Mouse (Mus musculus) megakaryocyte, embryonic 14.5 days (primary cell): ENCODE results near the gene Tmod2. TPM values are rescaled to one million over a fixed set of nuclear protein-coding genes. Genes with fewer than 3 reads are reported as not detected.

ENCODE experiments used
- H3K27me3 ChIP-seq: replicated peaks from 2 replicates; pipeline ENCODE3; 2012; ENCODE audit warnings: inconsistent platforms
- H3K36me3 ChIP-seq: replicated peaks from 2 replicates; pipeline ENCODE3; 2012; ENCODE audit warnings: low read length, inconsistent platforms, mixed read lengths
- H3K4me1 ChIP-seq: 2 replicates; pipeline ENCODE4 v1.6.1; 2012; ENCODE audit warnings: inconsistent platforms
- H3K4me3 ChIP-seq: replicated peaks from 2 replicates; pipeline ENCODE3; 2012; ENCODE audit warnings: moderate library complexity, mild to moderate bottlenecking, inconsistent platforms
- H3K9me3 ChIP-seq: 2 replicates; pipeline ENCODE4 v1.6.1; 2012; ENCODE audit warnings: inconsistent platforms
- FLI1 ChIP-seq: IDR thresholded peaks from 2 replicates; pipeline ENCODE4 v1.6.1; 2012; ENCODE audit warnings: low read length, inconsistent platforms, mixed read lengths
- GATA1 ChIP-seq: IDR thresholded peaks from 3 replicates; pipeline ENCODE4 v1.6.1; 2012; ENCODE audit warnings: mixed read lengths, low read length, inconsistent platforms, borderline replicate concordance
- polyA plus RNA-seq: library from polyadenylated mRNA; stranded (reverse); fragments of >175 nt; gene quantifications from 2 replicates; pipeline ENCODE4 v1.2.3, GENCODE M21; 2012; ENCODE audit warnings: low replicate concordance; ENCODE audit not compliant: insufficient read depth

Gene Tmod2
- polyA plus RNA-seq, 1 experiment: not detected

DNA sequence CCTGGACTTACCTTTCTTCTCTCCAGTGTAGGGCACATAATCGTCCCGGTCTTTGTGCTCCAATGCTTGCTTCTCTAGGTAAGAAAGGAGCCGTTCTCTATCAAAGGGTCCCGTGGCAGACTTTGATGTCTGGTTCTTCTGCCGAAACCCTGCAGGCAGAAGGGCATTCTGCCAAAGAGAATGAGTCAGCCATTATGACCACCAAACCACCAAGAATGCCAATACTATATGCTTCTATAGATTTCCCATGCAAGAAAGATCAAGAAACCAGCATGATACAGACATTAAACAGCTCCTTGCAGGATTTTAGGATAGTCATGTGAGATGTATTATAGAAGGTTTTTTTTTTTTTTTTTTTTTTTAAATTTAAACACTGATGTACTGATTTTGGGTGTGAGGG, 81.8 kb downstream of the Tmod2 start:
- Histone ChIP-seq H3K9me3 (no peaks in the 10 kb centered on the region), H3K36me3 (peaks cover 83% of the 10 kb centered on the region), H3K27me3 (no peaks in the 10 kb centered on the region), H3K4me3 (no peak overlapping the region), H3K4me1 (peaks cover 46% of the 10 kb centered on the region)
- TF ChIP-seq FLI1 (no peak), GATA1 (no peak)

DNA sequence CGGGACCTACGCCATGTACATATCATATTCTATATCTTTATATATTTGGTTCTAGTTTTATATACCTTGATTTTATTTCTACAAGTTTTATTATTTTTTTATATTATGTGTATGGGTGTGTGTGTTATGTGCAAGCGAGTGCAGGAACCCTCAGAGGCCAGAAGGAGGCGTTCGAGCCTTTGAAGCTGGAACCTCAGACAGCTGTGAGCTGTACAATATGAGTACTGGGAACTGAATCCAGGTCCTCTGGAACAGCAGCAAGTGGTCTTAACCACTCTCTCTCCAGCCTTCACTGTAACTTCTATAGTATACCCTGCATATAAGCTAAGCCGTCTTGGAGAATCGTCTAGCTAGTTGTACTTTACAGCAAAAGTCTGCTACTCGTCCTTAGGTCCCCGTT, 83.0 kb downstream of the Tmod2 start:
- Histone ChIP-seq H3K9me3 (no peaks in the 10 kb centered on the region), H3K4me1 (peaks cover 41% of the 10 kb centered on the region), H3K36me3 (peaks cover 84% of the 10 kb centered on the region), H3K4me3 (no peak overlapping the region), H3K27me3 (no peaks in the 10 kb centered on the region)
- TF ChIP-seq FLI1 (no peak), GATA1 (no peak)

DNA sequence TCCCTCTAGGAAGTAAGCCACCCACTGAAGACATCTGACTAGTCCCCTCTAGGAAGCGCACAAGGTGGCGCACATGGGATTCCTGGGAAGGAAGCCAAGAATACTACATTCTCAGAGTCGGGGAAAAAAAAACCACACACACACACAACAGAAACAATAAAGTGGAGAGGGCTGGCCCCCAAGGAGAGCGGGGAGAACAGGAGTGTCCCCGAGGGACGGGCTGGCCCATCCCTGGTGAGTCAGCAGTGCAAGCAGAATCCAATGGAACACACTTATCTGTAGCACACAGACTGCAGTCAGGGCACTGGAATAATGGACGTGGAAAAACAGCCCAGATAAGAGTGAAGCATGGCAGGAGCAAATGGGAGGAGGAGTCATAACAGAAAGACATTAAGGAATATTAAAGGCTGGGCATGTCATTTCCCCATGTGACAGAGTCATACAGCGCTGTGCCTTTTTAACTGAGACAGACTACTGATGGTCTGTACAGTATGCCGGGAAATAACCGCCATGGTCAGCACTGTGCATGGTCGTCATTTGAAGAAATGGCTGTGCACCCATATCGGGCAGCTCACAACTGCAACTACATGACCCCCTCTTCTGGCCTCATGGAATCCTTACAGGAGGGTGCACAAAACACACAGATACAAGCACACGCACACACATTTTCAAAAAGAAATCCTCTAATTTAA, 83.6 kb downstream of the Tmod2 start:
- peaks cover 84% of the 10 kb centered on the region for H3K36me3 ChIP-seq
- H3K27me3 ChIP-seq: no peaks in the 10 kb centered on the region
- peaks cover 43% of the 10 kb centered on the region for H3K4me1 ChIP-seq
- TF ChIP-seq GATA1 (peak; percentile 74; the same call in 1 of the 3 replicates), FLI1 (no peak)
- peak overlapping the region; percentile 80 for H3K4me3 ChIP-seq
- H3K9me3 ChIP-seq: no peaks in the 10 kb centered on the region

DNA sequence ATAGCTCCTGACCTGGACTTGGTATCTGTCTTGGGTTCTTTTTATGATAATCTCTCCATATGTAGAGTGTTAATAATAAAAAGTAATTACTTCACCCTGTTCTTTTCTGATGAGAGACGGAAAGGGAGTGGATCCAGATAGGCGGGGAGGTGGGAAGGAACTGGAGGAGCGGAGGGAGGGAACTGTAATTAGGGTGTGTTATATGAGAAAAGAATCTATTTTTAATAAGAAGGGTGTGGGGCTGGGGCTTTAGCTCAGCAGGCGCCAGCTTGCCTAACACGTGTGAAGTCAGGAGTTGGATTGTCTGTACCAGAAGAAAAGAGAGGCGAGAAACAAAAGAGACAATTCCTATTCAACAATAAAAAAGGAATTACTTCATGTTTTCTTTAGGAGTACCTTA, 87.5 kb downstream of the Tmod2 start:
- Histone ChIP-seq H3K4me1 (peaks cover 26% of the 10 kb centered on the region), H3K4me3 (no peak overlapping the region), H3K9me3 (no peaks in the 10 kb centered on the region), H3K36me3 (peaks cover 68% of the 10 kb centered on the region), H3K27me3 (no peaks in the 10 kb centered on the region)
- no peak for TF ChIP-seq GATA1
- TF ChIP-seq FLI1: no peak

DNA sequence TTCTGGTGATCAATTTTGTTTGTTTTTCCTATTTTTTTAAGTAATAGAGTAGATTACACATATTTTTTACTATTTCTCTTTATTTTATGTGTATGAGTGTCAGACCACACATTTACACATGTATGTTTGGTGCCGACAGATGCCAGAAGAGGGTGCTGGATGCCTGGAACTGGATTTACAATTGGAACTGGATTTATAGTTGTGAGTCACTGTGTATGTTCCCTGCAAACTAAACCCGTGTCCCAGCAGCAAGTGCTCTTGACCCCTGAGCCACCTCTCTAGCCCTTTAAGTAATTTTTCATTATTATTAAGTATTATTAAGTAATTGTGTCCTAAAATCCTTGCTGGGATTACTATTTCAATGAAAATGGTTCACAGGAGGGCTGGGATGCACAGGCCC, 88.9 kb downstream of the Tmod2 start:
- Histone ChIP-seq H3K27me3 (no peaks in the 10 kb centered on the region), H3K36me3 (peaks cover 67% of the 10 kb centered on the region), H3K9me3 (no peaks in the 10 kb centered on the region), H3K4me1 (peaks cover 22% of the 10 kb centered on the region), H3K4me3 (no peak overlapping the region)
- TF ChIP-seq FLI1 (no peak), GATA1 (no peak)

DNA sequence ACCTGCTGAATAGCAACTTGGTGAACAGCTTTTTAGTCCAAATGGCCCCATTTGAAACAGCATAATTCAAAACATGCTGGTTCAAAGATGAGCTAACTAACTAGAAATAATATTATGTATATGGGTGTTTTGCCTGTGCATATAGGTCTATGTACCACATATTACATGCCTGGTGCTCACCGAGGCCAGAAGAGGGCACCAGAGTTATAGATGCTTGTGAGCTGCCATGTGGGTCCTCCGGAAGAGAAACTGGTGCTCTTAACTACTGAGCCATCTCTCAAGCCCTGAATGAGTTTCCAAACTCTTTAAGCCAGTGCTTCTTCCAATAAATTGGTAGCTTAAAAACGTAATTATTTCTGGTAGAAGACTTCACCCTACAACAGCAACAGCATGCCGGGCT, 89.3 kb downstream of the Tmod2 start:
- TF ChIP-seq GATA1: no peak
- TF ChIP-seq FLI1: no peak
- H3K4me3 ChIP-seq: no peak overlapping the region
- H3K36me3 ChIP-seq: peaks cover 69% of the 10 kb centered on the region
- no peaks in the 10 kb centered on the region for H3K27me3 ChIP-seq
- no peaks in the 10 kb centered on the region for H3K9me3 ChIP-seq
- H3K4me1 ChIP-seq: peaks cover 21% of the 10 kb centered on the region; the same call in 1 of the 2 replicates

DNA sequence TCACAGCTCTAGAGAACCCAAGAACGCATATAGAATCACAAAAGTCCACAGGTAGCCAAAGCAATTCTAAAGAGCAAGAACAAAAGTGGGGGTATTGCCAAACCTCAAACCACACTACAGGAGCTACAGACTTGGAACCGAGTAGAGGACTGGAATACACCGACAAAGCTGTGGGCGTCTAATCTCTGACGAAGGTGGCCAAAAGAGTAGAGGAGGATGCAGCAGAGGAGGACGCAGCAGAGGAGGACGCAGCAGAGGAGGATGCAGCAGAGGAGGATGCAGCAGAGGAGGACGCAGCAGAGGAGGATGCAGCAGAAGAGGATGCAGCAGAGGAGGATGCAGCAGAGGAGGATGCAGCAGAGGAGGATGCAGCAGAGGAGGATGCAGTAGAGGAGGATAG, 90.2 kb downstream of the Tmod2 start:
- Histone ChIP-seq H3K9me3 (no peaks in the 10 kb centered on the region), H3K27me3 (no peaks in the 10 kb centered on the region), H3K36me3 (peaks cover 73% of the 10 kb centered on the region), H3K4me3 (no peak overlapping the region), H3K4me1 (peaks cover 18% of the 10 kb centered on the region; the same call in 1 of the 2 replicates)
- no peak for TF ChIP-seq FLI1

DNA sequence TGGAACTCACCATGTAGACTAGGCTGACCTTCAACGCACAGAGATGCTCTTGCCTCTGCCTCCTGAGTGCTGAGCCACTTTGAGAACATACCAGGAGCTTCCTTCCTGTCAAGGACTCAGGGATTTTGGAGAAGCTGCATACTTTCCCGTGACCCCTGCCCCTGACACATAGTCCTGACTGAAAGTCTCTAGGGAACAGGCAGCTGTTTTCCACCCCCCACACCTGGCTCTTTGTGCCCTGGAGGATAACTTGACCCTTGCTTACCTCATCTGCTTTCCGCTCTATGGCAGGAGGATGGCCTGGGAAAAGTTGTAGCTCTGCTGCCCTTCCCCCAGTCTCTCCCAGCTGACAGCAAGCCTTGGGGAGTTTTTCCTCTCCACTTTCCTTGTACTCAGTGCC, 93.4 kb downstream of the Tmod2 start:
- TF ChIP-seq FLI1 (no peak), GATA1 (no peak)
- H3K4me3 ChIP-seq: no peak overlapping the region
- H3K9me3 ChIP-seq: no peaks in the 10 kb centered on the region
- H3K4me1 ChIP-seq: peaks cover 16% of the 10 kb centered on the region; the same call in 1 of the 2 replicates
- H3K36me3 ChIP-seq: peaks cover 79% of the 10 kb centered on the region
- no peaks in the 10 kb centered on the region for H3K27me3 ChIP-seq

Other genes starting within 250 kb of the Tmod2 start
- 31.3 and 53.1 TPM in 2 replicates for gene Mapk6, start 201.3 kb downstream of the Tmod2 start, polyA plus RNA-seq
- gene Leo1, start 169.8 kb downstream of the Tmod2 start, polyA plus RNA-seq: 3.6 and 17.0 TPM in 2 replicates
- gene Tmod3, start 51.7 kb downstream of the Tmod2 start, polyA plus RNA-seq: 3.0 and 11.0 TPM in 2 replicates
- 11.9 and 13.2 TPM in 2 replicates for gene Lysmd2, start 14.4 kb upstream of the Tmod2 start, polyA plus RNA-seq
- not detected in 2 replicates for gene Scg3, start 72.7 kb upstream of the Tmod2 start, polyA plus RNA-seq
- not detected in 2 replicates for gene Bmp5, start 164.0 kb upstream of the Tmod2 start, polyA plus RNA-seq